Mouse (Mus musculus): ENCODE measurements around the gene Lasp1. TPM values are rescaled to one million over a fixed set of nuclear protein-coding genes. Genes with fewer than 3 reads are reported as not detected.
A peak's percentile ranks its signal among the peaks of the same experiment; 100 is the strongest.

Lasp1 gene
- 10 to 100 TPM; 14.2 to 15.4 TPM for total RNA-seq (2021)
- long read RNA-seq, experiment 1, partial matches to known transcripts: 0 of 5 reads
- long read RNA-seq, experiment 1, other reads (novel, unspliced or antisense): 3 of 5 reads
- long read RNA-seq, experiment 2, partial matches to known transcripts: 0 of 6 reads
- long read RNA-seq, experiment 2, other reads (novel, unspliced or antisense): 2 of 6 reads

DNA sequence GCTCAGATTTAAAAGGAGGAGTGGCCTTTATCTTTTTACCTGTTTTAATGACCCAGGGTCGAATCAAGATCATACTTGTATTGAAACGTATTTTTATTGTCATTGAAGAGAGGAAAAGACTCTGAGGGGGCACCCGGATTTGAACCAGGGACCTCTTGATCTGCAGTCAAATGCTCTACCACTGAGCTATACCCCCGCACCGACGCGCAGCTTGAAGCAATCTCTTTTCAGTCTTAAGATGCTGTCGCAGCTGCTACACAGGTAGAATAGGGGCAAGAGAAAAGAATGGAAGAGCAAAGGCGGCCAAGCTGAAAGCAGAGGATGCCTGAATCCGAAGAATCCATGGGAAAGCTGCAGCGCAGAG, at the start of gene Lasp1:
TSS of gene Lasp1 (plus strand) at position 219 of the 364 bp plus-strand sequence.
- DNase-seq: peak; percentile 81 to 87
- intact Hi-C loops (cut with DNase I): loop anchor here (2.0 to 5.0 kb wide), 2 partner anchors 39 to 84 kb away; no protein-coding TSS in a partner anchor

DNA sequence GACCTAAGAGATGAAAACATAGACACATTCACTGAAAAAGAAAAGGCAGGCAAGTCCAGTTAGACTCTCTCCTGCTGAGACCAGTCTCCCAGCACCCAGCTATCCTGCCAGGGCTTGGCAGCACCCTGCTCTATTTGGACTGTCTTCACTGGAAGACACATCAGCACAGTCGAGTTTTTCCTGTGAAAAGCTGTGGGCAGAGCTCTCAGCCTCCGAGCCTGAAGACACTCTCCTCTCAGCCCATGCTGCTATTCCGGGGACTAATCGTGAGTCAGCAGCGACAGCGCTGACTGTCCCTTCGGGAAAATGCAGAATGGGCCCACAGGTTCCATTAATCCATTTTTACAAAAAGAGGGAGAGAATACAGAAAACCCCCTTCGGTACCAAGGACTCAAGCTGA, 45.5 kb upstream of the Lasp1 start:
- intact Hi-C loops (cut with DNase I): no loop called here

DNA sequence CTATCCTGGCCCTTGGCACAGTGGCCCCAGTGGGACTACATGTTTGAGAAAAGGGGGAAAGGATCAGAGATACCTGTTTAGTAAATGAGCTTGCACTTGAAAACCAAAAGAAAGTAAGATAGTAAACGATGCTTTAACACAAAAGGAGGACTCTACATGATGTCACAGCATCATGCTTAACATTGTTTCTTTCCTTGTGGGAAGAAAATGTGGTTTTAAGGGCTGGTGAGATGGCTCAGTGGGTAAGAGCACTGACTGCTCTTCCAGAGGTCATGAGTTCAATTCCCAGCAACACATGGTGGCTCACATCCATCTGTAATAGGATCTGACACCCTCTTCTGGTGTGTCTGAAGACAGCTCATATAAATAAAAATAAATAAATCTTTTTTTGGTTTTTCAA, 40.7 kb upstream of the Lasp1 start:
- intact Hi-C loops (cut with DNase I): no loop called here
- no peak for DNase-seq

More for the DNA sequence above, 45.5 kb upstream of the Lasp1 start:
- DNase-seq: no peak

DNA sequence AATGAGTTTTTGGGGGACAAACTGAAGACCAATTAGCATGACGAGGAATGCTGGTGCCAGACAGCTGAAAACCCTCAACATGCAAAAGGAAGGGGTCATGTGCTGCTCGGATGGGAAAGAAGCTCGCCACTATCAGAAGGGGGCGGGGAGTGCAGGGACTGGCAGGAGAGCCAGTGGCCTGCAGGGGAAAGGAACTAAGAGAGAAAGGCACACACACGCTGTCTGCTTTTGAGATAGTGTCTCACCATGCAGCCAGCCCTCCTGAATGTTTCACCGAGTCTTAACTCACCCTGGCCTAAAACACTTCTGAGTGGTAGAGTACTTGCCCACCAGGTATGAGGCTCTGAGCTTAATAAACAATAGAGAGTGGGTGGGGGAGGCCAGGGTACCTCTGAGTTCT, 39.9 kb upstream of the Lasp1 start:
- intact Hi-C loops (cut with DNase I): no loop called here
- DNase-seq: no peak

DNA sequence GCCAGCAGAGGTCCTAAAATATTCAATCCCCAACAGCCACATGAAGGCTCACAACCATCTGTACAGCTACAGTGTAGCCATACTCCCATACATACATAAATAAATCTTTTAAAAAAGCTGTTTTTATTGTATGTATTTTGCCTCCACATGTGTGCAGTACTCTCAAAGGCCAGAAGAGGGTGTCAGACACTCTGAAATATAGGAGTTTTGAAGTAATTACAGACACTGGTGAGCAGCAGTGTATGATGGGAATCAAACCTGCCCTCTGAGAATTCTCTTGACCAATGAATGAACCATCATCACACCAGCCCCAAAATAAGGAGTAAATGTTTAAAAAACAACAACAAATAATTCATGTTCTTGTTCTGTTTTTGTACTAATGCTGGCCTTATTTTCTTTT, 37.2 kb upstream of the Lasp1 start:
- DNase-seq: no peak
- intact Hi-C loops (cut with DNase I): no loop called here

DNA sequence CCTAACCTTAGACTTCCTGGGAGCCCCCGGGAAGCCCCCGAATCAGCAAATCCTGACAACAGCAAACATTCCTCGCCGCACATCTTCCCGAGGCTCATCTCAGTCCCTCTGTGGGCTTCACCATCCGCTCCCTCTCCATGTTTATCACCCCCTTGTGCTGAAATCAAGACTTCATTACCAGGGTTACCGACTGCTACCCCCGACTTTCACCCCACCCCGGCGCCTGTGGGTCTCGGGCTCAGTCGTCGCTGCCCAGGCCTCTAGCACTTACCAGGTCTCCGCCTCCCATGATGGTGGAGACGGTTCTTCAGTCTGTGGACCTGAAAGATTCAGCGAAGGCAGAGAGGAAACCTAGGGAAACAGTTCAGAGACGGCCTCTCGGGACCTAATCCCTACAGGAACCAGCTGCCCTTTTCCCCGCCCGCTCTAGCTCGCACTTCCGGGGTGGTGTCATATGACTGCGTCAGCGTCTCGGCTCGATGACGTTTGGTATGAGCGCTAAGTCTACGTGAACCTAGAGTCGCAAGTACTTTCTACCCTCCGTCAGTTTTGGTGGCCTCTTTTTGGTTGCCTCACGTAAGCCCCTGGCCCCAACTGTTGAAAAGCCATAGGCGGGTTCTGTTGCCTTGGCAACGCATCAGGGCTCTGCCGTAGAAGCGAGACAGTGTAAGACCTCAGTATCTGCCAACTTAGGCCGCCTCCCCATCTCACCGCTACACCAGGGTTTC, 32.5 kb upstream of the Lasp1 start, which contains the start of gene Cwc25:
TSS of gene Cwc25 (minus strand) at position 403 of the 728 bp plus-strand sequence.
- intact Hi-C loops (cut with DNase I): loop anchor here (2.0 kb wide), 1 partner anchor 14 kb away; no protein-coding TSS in a partner anchor
- peak; percentile 88 to 93 for DNase-seq

DNA sequence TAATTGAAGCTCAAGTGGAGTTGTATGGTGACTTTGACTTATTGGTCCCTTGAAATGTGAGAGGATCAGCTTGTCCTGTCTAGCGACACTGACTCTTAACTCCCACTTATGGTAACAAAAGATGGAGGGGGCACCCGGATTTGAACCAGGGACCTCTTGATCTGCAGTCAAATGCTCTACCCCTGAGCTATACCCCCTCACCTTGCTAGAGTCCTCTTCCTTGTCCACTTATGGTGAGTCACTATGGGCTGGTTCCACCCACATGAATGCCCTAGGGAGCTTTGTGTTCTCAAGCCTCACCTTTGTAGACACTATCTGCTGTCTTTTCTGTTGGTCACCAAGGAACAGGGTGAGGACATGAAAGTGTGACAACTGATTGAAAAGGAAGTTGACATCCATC, 29.1 kb upstream of the Lasp1 start:
- intact Hi-C loops (cut with DNase I): no loop called here
- DNase-seq: no peak

DNA sequence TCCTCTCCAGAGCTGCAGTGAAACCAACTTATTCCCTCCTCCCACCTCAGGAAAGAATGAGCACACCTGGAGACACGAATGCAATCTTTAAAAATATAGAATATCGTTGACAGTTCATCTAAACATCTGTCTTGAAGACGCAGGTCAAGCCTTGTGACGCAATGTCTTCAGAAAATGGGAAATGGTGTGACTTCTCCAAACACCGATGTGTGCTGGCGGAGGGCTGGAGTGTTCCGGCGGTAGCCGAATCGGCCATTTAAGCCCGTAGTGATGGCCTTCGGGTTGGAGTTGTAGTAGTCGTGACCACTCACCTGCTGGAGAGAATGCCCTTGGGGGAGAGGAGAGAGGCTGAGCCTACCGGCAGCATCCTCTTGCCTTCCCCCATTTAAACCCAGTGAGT, 27.4 kb upstream of the Lasp1 start:
- DNase-seq: no peak
- intact Hi-C loops (cut with DNase I): no loop called here

DNA sequence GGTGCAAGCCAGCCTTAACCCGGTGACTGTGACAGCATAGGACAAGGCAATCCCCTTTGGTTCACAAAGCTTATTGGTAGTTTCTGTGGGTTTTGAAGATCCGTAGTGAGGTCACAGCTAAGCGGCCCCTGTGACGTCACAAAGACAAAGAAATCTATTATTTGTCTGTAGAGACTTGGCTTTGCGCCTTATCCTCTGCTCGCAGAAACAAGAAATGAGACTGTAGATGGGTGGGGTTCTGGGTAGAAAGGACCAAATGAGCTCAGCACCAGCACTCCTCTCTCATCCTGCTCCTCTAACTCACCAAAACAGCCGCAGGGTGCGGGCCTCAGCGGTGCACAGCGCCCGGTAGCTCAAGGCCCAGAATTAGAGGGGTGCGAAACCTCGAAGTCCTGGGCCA, 23.6 kb upstream of the Lasp1 start:
- DNase-seq: no peak
- intact Hi-C loops (cut with DNase I): no loop called here

DNA sequence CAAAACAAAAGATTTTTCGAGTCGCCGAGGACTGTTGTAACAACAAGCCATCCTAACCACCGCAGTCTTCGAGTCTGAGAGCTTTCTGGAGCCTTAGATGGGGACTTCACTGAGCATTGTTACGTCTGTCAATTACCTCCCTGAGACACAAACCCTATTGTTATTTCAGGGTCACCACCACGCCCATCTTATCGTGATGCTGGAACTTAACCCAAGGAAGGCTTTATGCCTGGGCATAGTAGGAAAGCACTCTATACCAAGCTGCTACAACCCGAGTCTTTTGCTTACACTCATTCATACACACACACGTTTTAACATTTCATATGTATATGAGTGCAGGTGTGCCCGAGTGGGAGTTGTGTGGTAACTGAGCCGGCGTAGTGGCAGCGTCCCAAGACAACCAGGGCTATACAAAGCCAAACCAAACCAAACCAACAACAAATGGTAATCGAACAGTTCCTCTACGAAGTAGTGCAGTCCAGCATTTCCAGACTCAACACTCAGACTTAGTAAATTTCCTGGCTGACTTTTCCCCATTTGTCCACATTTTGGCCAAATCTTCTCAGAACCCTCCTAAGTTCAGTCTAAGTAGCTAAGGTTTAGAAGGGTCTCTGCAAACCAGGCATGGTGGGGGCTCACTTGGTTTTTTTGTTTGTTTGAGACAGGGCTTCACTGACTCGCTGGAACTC, 22.8 kb upstream of the Lasp1 start, which contains the start of gene 1700001P01Rik:
TSS of gene 1700001P01Rik (minus strand) at position 111 of the 689 bp plus-strand sequence.
- intact Hi-C loops (cut with DNase I): no loop called here
- DNase-seq: no peak

DNA sequence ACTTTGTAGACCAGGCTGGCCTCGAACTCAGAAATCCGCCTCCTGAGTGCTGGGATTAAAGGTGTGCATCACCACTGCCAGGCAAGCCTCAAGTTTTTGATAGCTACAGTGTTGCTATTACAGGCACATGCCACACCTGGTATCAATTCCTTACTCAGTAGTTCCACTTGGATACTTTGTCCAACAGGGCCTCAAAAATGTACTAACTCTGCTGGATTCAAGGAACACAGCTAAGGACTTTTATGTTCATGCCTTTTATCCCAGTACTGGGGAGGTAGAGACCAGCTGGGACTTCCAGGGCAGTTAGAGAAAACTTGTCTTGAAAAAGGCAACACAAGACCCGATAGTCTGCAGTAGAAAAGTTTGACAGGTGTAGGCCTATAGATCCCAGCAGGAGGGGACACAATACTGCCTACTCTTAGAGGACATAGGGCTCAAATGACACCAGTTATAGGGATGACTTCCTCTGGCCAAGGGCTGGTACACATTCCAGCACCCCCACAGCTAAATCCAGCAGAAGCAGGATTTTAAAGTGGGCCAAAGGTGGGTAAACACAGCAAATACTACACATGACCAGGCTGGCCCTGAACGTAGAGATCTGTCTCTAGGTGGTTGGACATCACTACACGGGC, 22.2 kb upstream of the Lasp1 start:
- intact Hi-C loops (cut with DNase I): no loop called here
- DNase-seq: no peak

DNA sequence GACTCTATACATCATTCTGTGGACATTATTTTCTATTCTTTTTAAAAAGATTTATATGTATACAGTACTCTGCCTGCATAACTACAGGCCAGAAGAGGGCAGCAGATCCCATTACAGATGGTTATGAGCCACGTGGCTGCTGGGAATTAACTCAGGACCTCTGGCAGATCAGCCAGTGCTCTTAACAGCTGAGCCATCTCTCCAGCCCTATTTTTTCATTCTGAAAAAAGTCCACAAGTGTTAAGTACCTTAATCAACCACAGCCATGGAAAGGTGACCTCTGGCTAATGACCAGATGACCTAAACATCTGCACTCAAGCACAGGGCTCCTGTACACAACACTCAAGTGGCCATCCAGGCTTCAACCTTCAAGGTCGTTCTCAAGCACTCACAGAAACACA, 21.7 kb upstream of the Lasp1 start:
- intact Hi-C loops (cut with DNase I): no loop called here
- no peak for DNase-seq

DNA sequence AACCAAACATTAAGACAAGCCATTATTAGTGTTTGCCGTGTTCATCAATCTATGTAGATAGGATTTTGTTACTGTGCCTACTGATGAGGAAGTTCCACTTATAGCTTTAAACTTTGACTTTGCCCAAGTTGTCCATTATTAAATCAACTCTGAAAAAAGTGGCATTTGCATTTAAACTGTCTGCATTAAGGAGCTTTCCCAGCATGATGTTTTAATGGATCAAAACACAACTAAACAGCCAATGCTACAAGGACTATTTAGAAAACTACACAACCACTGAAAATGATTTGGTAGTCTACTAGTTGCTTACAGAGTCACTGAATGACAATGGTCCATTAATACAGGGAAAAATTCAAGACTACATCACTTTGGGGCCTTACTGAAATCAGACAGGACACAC, 19.9 kb upstream of the Lasp1 start:
- intact Hi-C loops (cut with DNase I): no loop called here
- no peak for DNase-seq

DNA sequence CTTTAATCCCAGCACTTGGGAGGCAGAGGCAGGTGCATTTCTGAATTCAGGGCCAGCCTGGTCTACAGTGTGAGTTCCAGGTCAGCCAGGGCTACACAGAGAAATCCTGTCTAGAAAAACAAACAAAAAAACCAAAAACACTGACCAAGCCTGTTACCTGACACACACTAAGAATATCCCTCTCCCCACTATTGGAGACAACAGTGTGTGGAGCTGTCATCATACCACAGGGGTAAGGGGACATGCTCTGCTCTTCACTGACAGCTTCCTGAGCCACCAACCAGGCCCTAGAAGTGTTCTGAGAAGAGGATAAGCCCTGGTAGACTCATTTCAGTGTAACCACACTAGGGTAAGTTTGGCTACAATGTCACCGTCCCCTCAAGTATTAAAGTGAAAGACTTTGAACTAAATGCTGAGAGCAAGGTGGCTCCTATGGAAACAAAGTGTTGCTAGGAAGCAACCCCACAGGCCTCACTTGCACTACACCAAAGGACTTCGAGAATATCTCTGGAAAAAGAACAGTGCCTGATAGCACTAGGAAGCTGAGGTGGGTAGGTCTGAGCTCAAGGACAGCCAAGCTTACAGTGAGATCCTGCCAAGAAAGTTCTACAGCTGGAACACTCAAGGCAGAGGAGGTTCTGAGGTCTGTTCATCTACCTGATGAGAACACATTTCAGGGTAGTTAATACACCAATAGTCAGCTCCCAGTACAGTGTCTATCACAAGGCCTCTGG, 18.7 kb upstream of the Lasp1 start:
- no peak for DNase-seq
- intact Hi-C loops (cut with DNase I): loop anchor here (2.0 kb wide), 1 partner anchor 13 kb away; the partner anchor contains the start of gene Cwc25

DNA sequence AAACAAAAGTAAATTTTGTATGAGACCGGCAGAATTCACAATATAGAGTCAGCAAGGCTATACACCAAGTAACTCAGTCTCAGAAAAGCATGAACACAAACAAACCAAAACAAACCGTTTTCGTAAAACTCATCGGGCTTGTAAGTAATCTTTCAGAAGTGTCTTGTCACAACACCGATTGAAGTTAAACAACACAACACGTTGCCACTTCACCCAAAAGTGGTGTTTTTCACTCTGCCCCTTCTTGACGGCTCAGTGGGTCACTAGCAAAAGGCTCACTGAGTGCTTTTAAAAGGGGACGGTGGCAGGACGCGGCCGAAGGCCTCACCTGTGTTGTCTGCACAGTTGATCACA, 17.3 kb upstream of the Lasp1 start:
- no peak for DNase-seq
- intact Hi-C loops (cut with DNase I): loop anchor here (2.0 kb wide), 1 partner anchor 15 kb away; the partner anchor contains the start of gene Cwc25

DNA sequence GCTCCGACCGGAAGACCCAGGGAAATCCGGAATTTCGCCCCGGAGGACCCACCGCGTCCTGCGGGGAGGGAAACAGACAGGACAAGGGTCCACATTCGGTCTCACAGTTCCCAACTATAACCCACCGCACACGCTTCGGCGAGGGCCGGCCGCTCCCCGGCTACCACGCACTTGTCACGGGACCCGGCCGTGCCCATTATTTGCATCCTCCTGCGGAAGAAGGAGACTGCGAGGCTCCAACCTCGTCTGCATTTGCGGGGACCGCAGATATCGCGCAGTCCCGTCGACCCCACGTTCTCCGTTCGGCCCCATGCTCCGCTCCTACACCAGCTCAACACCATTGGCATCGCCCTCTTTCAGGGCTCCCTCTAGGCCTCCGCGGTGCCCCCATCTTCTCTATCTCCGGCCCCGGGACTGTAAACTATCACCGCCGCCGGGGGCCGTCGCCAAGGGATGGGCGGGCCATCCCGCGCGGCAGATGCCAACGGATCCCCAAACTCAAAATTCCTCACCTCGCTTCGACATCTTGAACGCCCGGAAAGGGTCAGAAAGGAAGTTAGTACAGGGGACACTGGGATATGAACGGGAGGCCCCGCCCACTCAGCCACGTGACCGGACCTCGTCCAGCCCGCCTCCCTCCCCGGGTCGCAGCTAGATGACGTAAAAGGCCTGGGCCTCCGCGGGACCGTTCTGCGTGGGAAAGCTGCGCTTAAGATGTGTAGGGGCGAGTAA, 16.8 kb upstream of the Lasp1 start, which contains the start of gene Rpl23:
TSS of gene Rpl23 (minus strand) at position 606 of the 732 bp plus-strand sequence.
- DNase-seq: peak; percentile 98 to 99
- intact Hi-C loops (cut with DNase I): loop anchor here (2.0 kb wide), 1 partner anchor 15 kb away; the partner anchor contains the start of gene Cwc25

DNA sequence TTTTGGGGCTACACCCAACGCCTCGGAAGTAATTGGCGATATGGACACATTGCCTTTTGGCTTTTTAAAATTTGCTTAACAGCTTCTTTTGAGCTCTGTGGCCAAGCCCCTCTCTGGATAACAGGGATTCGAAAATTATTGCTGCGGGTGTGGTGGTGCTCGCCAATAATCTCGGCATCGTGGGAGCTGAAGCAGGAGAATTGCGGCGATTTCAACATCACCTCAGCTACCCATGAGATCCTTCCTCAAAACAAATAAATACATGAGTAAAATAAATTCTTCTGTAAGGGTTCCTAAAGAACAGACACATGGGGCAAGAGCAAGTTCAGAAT, 16.3 kb upstream of the Lasp1 start:
- intact Hi-C loops (cut with DNase I): no loop called here
- no peak for DNase-seq

DNA sequence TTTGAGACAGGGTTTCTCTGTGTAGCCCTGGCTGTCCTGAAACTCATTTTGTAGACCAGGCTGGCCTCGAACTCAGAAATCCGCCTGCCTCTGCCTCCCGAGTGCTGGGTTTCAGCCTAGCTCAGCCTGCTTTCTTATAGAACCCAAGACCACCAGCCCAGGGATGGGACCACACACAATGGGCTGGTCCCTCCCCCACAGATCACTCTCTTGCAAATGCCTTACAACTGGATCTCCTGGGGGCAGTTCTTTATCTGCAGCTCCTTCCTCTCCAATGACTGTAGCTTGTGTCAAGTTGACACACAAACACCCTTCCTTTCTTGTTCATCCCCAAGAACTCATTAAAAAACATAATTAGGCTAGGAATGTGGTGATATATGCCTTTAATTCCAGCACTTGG, 10.8 kb upstream of the Lasp1 start:
- intact Hi-C loops (cut with DNase I): loop anchor here (2.0 kb wide), 1 partner anchor 59 kb away; no protein-coding TSS in a partner anchor
- no peak for DNase-seq

DNA sequence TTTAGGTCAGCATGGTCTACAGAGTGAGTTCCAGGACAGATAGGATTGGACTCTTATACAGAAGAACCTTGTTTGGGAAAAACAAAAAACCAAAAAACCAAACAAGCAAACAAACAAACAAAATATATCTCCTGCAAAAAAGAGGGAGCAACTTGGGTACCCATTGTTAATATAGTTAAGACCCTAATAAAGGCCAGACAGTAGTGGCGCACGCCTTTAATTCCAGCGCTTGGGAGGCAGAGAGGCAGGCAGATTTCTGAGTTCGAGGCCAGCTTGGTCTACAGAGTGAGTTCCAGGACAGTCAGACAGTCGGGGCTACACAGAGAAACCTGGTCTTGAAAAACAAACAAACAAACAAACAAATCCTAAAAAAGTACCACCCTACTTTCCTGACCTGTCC, 9.1 kb upstream of the Lasp1 start:
- DNase-seq: no peak
- intact Hi-C loops (cut with DNase I): loop anchor here (2.0 to 5.0 kb wide), 2 partner anchors 38 to 57 kb away; no protein-coding TSS in a partner anchor

Data from gastrocnemius, postnatal 36 days (tissue).